Mouse (Mus musculus): Measurements from ENCODE around the gene Dcaf12. TPM values are rescaled to one million over a fixed set of nuclear protein-coding genes. Genes with fewer than 3 reads are reported as not detected.
A peak's percentile ranks its signal among the peaks of the same experiment; 100 is the strongest.

Gene Dcaf12
- 70.7 and 70.8 TPM in 2 replicates for polyA plus RNA-seq (2015; fragmentation: Nextera tagmentation; extraction: Ambion mirVana)

DNA sequence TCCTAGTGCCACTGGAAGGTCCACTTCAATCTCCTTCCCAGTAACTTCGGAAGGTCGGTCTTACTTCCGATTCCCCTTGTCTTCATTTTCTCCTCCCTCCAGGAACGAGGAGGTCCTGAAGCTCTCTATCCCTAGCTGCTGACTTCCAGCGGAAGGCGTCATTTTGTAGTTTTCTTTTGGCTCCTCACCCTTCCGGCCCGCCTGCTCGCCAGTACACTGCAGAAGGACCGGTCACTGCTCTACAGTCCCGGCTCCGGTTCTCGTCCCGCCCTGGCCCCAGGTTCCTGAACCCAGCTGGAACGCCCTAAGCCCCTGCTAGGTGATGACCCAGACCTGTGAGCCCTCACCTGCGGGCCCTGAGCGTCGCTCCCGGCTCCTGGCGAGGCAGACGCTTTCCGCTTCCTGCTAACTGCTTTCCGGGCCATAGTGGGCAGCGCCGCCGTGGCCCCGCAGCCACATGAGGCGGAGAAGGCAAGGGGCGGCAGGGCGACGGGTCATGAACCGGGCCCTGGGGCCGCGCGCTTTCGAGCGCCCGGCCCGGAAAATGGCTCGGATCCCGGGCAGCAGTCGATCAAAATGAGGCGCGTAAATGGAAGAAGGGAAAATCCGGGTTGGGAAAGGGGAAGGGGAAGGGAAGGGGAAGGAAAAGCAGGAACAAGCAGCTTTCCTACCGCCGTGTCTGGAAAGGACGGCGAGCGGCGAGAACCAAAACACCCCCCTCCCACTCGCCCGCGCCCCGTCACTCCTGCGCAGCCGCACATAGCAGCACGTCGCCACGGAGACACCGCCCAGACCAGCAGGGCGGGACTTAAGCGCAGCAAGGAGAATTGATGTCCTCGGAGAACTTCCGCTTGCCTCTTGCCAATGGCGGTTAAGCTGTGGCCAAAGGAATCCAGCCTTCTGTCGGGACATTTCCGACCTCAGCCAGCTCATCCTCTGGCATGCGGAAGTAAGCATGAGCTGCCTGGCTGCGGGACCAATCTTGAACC, at the start of gene Dcaf12:
Gene Dcaf12 (minus strand): TSS at position 749 of the 989 bp plus-strand sequence.
- under 1% methylated on average over 70 of the region's 70 CpGs for WGBS
- no peaks in the 10 kb centered on the region for H3K9me3 ChIP-seq (replicated peaks)
- peak within 1 kb of the TSS; percentile 97 for H3K27ac ChIP-seq (replicated peaks)
- peak within 1 kb of the TSS; percentile 92 for H3K4me2 ChIP-seq
- peaks cover 39% of the 10 kb centered on the region for H3K4me1 ChIP-seq
- H3K9ac ChIP-seq (replicated peaks): peak within 1 kb of the TSS; percentile 98
- peak; percentile 98 for ATAC-seq (ENCODE audit: low FRiP score)
- H3K27me3 ChIP-seq (replicated peaks): no peaks in the 10 kb centered on the region
- H3K4me3 ChIP-seq (replicated peaks): peak within 1 kb of the TSS; percentile 99
- peaks cover 23% of the 10 kb centered on the region for H3K36me3 ChIP-seq

DNA sequence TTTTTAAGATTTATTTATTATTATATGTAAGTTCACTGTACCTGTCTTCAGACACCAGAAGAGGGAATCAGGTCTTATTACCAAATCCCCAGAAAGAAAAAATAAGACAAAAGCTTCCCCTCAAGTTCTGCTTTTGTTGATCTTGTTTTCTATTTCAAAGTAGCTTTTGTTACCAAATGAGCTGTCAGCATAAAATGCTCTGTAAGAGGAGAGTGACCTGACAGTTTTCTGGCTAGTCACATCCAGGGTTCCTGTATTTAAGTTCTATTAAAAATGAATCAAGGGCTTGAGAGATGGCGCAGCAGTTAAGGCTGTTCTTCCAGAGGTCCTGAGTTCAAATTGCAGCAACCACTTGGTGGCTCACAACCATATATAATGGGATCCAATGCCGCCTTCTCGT, 46.4 kb upstream of the Dcaf12 start:
- Histone ChIP-seq H3K36me3 (no peaks in the 10 kb centered on the region; the same call in 1 of the 2 replicates), H3K27me3 (replicated peaks) (no peaks in the 10 kb centered on the region), H3K9me3 (replicated peaks) (no peaks in the 10 kb centered on the region), H3K27ac (replicated peaks) (no peak overlapping the region), H3K4me1 (0 out of 2 replicates have a peak, but pooled peaks cover 3% of the 10 kb centered on the region), H3K9ac (replicated peaks) (no peak overlapping the region), H3K4me2 (no peak overlapping the region), H3K4me3 (replicated peaks) (no peak overlapping the region)
- 96% methylated on average over 3 of the region's 3 CpGs for WGBS
- no peak for ATAC-seq (ENCODE audit: low FRiP score)

DNA sequence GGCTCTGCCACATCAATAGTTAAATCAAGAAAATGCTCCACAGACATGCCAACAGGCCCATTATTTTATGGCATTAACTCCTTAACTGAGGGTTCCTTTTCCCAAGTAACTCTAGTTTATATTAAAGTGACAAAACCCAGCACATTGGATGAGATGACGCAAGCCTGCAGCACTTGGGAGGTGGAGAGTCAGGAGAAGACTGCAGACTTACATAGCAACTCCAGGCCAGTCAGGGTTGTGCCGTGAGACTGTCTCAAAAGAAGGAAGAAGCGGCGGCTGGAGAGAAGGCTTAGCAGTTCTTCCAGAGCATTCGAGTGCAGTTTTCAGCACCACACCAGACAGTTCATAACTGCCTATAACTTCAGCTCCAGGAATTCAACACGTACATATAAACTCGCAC, 44.7 kb upstream of the Dcaf12 start:
- H3K4me2 ChIP-seq: no peak overlapping the region
- H3K9ac ChIP-seq (replicated peaks): no peak overlapping the region
- H3K27ac ChIP-seq (replicated peaks): no peak overlapping the region
- 94% methylated on average over 7 of the region's 7 CpGs for WGBS
- H3K27me3 ChIP-seq (replicated peaks): no peaks in the 10 kb centered on the region
- no peak overlapping the region for H3K4me3 ChIP-seq (replicated peaks)
- ATAC-seq (ENCODE audit: low FRiP score): no peak
- H3K4me1 ChIP-seq: 0 out of 2 replicates have a peak, but pooled peaks cover 3% of the 10 kb centered on the region
- no peaks in the 10 kb centered on the region for H3K9me3 ChIP-seq (replicated peaks)
- no peaks in the 10 kb centered on the region; the same call in 1 of the 2 replicates for H3K36me3 ChIP-seq

DNA sequence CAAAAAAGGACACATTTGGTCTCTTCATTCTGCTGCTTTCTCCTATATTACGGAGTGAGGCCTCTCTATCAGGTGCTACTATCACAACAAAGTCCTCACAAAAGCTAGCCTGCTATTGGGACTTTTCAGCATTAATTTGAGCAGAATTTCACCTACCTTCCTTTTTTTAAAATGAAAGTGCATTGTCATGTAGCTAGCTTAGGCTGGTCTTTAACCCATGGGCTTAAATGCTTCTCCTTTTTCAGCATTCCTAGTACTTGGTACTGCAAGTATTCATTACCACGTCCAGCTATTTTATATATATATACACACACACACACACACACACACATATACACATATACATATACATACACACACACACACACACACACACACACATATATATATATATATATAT, 44.0 kb upstream of the Dcaf12 start:
- H3K4me3 ChIP-seq (replicated peaks): no peak overlapping the region
- H3K27ac ChIP-seq (replicated peaks): no peak overlapping the region
- no peak overlapping the region for H3K9ac ChIP-seq (replicated peaks)
- H3K9me3 ChIP-seq (replicated peaks): no peaks in the 10 kb centered on the region
- ATAC-seq (ENCODE audit: low FRiP score): no peak
- H3K36me3 ChIP-seq: no peaks in the 10 kb centered on the region; the same call in 1 of the 2 replicates
- WGBS: 94% methylated on average over 2 of the region's 2 CpGs
- 0 out of 2 replicates have a peak, but pooled peaks cover 3% of the 10 kb centered on the region for H3K4me1 ChIP-seq
- H3K4me2 ChIP-seq: no peak overlapping the region
- no peaks in the 10 kb centered on the region for H3K27me3 ChIP-seq (replicated peaks)

DNA sequence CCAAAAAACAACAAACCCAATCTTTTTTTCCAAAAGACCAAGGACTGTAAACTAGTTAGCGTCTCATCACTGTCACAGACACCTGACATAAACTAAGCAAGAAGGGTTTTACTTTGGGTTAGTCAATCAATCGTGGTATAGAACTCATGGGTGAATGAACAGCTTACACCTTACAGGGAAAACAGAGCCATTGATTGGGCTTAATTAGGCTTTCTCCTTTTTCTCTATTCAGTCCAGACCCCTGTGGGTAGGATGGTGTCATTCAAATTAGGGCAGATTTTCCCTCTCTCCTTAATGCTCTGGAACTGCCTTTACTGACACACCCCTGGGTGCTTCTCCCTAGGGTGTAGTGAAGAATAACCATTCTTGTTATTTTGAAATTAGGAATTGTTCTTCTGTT, 42.5 kb upstream of the Dcaf12 start:
- Histone ChIP-seq H3K4me1 (0 out of 2 replicates have a peak, but pooled peaks cover 3% of the 10 kb centered on the region), H3K4me2 (no peak overlapping the region), H3K9ac (replicated peaks) (no peak overlapping the region), H3K27ac (replicated peaks) (no peak overlapping the region), H3K4me3 (replicated peaks) (no peak overlapping the region), H3K27me3 (replicated peaks) (no peaks in the 10 kb centered on the region), H3K36me3 (no peaks in the 10 kb centered on the region; the same call in 1 of the 2 replicates), H3K9me3 (replicated peaks) (no peaks in the 10 kb centered on the region)
- no peak for ATAC-seq (ENCODE audit: low FRiP score)
- 46% methylated on average over 2 of the region's 2 CpGs for WGBS

DNA sequence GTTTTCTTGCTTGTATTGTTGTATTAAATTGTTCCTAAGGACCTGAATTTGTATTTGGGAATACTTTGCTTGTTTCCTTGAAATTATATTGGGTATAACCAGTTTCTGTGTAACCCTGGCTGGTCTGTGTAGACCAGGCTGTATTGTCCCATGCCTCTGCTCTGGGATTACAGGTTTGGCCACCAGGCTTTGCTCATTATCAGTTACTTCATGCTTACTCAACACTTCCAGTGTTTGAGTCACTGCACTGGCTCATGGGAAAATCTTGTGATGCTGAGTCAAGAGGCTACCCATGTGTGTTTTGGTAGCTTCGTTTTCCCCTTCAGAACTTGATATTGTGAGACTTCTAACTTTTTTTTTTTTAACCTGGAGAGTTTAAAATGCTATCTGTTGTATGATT, 38.6 kb upstream of the Dcaf12 start:
- Histone ChIP-seq H3K4me2 (no peak overlapping the region), H3K4me3 (replicated peaks) (no peak overlapping the region)

DNA sequence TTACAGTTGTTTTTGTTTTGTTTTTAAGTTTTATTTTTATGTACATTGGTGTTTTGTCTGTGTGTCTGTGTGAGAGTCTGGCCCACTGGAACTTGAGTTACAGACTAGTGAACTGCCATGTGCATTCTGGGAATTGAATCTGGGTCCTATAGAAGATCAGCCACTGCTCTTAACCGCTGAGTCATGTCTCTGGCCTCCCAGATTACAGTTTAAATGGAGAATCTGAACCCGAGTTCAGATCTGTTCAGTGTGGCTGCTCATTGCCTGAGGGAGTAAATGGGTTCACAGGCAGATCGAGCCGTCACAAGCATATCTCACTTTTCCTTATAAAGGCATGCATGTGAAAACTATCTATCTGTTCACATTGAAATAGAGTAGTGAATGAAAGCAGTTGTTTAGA, 38.1 kb upstream of the Dcaf12 start:
- 93% methylated on average over 4 of the region's 4 CpGs for WGBS
- Histone ChIP-seq H3K9me3 (replicated peaks) (no peaks in the 10 kb centered on the region), H3K9ac (replicated peaks) (no peak overlapping the region), H3K27ac (replicated peaks) (no peak overlapping the region), H3K36me3 (no peaks in the 10 kb centered on the region), H3K4me1 (peaks cover 13% of the 10 kb centered on the region), H3K27me3 (replicated peaks) (no peaks in the 10 kb centered on the region), H3K4me3 (replicated peaks) (no peak overlapping the region), H3K4me2 (no peak overlapping the region)
- no peak for ATAC-seq (ENCODE audit: low FRiP score)

More for the DNA sequence above, 38.6 kb upstream of the Dcaf12 start:
- Histone ChIP-seq H3K9ac (replicated peaks) (no peak overlapping the region), H3K27ac (replicated peaks) (no peak overlapping the region), H3K27me3 (replicated peaks) (no peaks in the 10 kb centered on the region), H3K36me3 (no peaks in the 10 kb centered on the region), H3K4me1 (peaks cover 10% of the 10 kb centered on the region), H3K9me3 (replicated peaks) (no peaks in the 10 kb centered on the region)
- ATAC-seq (ENCODE audit: low FRiP score): no peak
- 96% methylated on average over 1 of the region's 1 CpGs for WGBS

DNA sequence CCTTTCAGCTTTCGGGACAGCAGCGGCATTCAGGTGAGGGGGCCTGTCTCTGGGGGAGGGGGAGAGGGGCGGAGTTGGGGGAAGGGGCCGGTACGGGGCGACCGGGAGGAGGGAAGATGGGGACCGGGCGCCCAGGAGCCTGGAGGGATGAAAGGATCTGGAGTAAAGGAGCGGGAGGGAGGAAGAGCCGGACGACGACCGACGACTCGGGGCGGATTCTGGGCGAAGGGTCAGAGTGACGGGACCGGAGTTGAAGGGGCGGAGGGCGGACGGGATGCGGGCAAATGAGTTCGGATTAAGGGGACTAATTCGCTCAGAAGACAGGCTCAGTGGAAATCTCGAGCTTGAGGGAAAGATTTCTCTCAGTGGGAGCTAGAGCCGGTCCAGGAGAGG, 34.5 kb upstream of the Dcaf12 start:
- ATAC-seq (ENCODE audit: low FRiP score): peak; percentile 88
- no peaks in the 10 kb centered on the region for H3K36me3 ChIP-seq
- H3K27ac ChIP-seq (replicated peaks): peak overlapping the region; percentile 98
- H3K9me3 ChIP-seq (replicated peaks): no peaks in the 10 kb centered on the region
- no peaks in the 10 kb centered on the region for H3K27me3 ChIP-seq (replicated peaks)
- peak overlapping the region; percentile 72 for H3K4me2 ChIP-seq
- WGBS: under 1% methylated on average over 28 of the region's 28 CpGs
- H3K9ac ChIP-seq (replicated peaks): peak overlapping the region; percentile 82
- peak overlapping the region; percentile 79 for H3K4me3 ChIP-seq (replicated peaks)
- peaks cover 14% of the 10 kb centered on the region for H3K4me1 ChIP-seq

DNA sequence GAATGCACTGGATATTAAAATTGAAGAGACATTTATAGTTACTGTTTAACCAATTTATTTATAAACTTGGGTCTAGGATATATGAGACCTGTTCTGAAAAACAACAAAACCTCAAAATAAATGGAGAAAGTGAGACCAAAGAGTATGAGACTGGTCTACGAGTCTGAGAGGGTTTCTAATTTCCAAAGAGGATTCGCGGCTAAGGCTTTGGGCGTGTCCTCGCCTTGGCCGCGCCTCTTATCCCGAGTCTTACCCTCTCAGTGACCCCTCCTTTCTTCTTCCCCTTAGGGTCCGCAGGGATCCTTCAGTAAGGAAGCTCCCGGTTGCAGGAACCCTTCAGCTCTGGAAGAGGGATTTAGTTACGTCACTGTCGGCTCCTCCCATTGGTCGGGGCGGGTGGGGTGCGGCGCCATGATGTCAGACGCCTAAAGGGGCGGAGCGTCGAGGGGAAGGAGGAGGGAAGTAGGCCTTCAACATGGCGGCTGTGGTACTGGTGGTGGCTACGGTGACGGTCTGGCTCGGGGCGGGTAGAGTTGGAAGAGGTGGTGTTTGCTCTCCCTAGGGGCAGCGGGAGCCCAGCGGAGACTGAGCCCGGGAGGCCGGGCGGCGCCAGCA, 34.0 kb upstream of the Dcaf12 start, which contains the start of gene Ubap1:
Gene Ubap1 (plus strand): TSS at position 413 of the 615 bp plus-strand sequence.
- 1% methylated on average over 31 of the region's 31 CpGs for WGBS
- H3K9me3 ChIP-seq (replicated peaks): no peaks in the 10 kb centered on the region
- peak within 1 kb of the TSS; percentile 72 for H3K4me2 ChIP-seq
- peak within 1 kb of the TSS; percentile 79 for H3K4me3 ChIP-seq (replicated peaks)
- H3K4me1 ChIP-seq: peaks cover 14% of the 10 kb centered on the region
- peak; percentile 98 for ATAC-seq (ENCODE audit: low FRiP score)
- no peaks in the 10 kb centered on the region for H3K36me3 ChIP-seq
- H3K9ac ChIP-seq (replicated peaks): peak within 1 kb of the TSS; percentile 82
- H3K27ac ChIP-seq (replicated peaks): peak within 1 kb of the TSS; percentile 98
- no peaks in the 10 kb centered on the region for H3K27me3 ChIP-seq (replicated peaks)

DNA sequence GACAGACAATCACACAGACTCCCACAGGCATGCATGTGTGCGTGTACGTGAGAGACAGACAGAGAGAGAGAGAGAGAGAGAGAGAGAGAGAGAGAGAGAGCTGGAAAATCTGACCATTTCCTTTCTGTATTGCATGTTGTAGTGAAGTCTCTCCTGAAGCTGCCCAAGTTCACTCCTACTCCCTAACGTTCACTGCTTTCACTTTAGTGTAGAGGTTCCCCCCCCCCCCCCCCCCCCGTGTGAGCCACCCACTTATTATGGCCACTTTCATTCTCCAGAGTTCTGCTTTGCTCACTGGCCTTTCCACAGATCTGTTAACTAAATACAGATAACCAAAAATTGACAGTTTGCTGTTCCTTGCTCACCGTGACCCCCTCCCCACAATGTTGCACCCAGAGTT, 33.1 kb upstream of the Dcaf12 start:
- Histone ChIP-seq H3K4me1 (peaks cover 14% of the 10 kb centered on the region), H3K4me2 (peak overlapping the region; percentile 72), H3K9me3 (replicated peaks) (no peaks in the 10 kb centered on the region), H3K9ac (replicated peaks) (0 out of 2 replicates have a peak overlapping the region, but pooled peaks have one; percentile 10), H3K4me3 (replicated peaks) (peak overlapping the region; percentile 79; the same call in 1 of the 2 replicates), H3K27ac (replicated peaks) (0 out of 2 replicates have a peak overlapping the region, but pooled peaks have one; percentile 11), H3K27me3 (replicated peaks) (no peaks in the 10 kb centered on the region), H3K36me3 (no peaks in the 10 kb centered on the region)
- WGBS: 51% methylated on average over 5 of the region's 5 CpGs
- no peak for ATAC-seq (ENCODE audit: low FRiP score)

DNA sequence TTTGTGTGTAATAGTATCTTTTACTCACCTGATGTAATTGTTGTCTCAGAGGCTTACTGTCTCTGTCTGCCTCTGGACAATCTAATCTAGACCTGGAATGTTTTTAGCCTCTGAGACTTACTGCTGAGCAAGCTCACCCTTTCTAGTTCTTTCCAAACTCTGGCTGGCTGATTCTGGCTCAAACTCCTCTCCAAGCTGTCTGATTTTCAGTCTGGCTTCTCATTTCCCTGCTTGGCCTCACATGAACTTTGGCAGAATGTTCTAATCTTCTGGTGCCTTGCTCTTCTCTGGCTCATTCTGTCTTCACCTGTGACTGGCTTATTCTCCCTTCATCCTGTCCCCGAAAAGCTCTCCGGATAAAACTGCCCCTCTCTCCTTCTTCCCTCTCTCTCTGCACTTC, 31.3 kb upstream of the Dcaf12 start:
- peaks cover 14% of the 10 kb centered on the region for H3K4me1 ChIP-seq
- ATAC-seq (ENCODE audit: low FRiP score): no peak
- no peak overlapping the region for H3K4me3 ChIP-seq (replicated peaks)
- WGBS: 77% methylated on average over 2 of the region's 2 CpGs
- no peak overlapping the region for H3K27ac ChIP-seq (replicated peaks)
- H3K36me3 ChIP-seq: no peaks in the 10 kb centered on the region
- H3K9me3 ChIP-seq (replicated peaks): no peaks in the 10 kb centered on the region
- H3K9ac ChIP-seq (replicated peaks): no peak overlapping the region
- H3K4me2 ChIP-seq: no peak overlapping the region
- H3K27me3 ChIP-seq (replicated peaks): no peaks in the 10 kb centered on the region

Data from neural tube, embryonic 15.5 days (tissue).